Mouse (Mus musculus) spleen, adult 2 months (tissue): Measurements from ENCODE around the gene Dhx32.

Experiments
- CTCF ChIP-seq: fragments of 200-500 bp; IDR thresholded peaks from 2 replicates; pipeline ENCODE4 v1.5.1; 2011; ENCODE audit warnings: mild to moderate bottlenecking, inconsistent platforms; ENCODE audit not compliant: insufficient read depth, insufficient read length, insufficient replicate concordance; ENCODE audit errors: extremely low read depth
- POLR2A ChIP-seq: fragments of 200-500 bp; IDR thresholded peaks from 2 replicates; pipeline ENCODE4 v1.6.1; 2011; ENCODE audit warnings: low read depth, low read length, inconsistent platforms

DNA sequence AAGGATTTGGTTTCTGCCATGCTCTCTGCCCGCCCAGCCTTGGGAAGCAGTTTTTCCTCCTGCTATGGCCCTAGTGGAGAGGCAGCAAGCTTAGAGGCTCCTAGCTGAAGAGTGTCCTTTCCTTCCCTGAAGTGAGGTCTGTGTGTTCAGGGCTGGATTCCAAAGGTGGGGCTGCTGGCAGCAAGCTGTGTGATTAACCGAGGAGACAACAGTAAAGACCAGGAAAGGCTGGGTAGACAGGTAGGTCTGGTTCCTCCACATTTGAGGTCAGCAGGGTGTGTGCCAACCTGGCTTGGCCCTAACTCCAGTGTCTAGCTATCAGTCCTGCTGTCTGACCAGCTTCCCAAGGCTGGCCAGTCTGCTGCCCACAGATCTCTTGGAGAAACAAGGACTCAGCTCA lies 12.2 kb upstream of the Dhx32 start:
- TF ChIP-seq CTCF (no peak), POLR2A (no peak)
